Mouse (Mus musculus): ENCODE measurements around the gene Ccdc36. TPM values are rescaled to one million over a fixed set of nuclear protein-coding genes. Genes with fewer than 3 reads are reported as not detected.

Ccdc36 gene
- polyA plus RNA-seq, 1 experiment, result not detected

DNA sequence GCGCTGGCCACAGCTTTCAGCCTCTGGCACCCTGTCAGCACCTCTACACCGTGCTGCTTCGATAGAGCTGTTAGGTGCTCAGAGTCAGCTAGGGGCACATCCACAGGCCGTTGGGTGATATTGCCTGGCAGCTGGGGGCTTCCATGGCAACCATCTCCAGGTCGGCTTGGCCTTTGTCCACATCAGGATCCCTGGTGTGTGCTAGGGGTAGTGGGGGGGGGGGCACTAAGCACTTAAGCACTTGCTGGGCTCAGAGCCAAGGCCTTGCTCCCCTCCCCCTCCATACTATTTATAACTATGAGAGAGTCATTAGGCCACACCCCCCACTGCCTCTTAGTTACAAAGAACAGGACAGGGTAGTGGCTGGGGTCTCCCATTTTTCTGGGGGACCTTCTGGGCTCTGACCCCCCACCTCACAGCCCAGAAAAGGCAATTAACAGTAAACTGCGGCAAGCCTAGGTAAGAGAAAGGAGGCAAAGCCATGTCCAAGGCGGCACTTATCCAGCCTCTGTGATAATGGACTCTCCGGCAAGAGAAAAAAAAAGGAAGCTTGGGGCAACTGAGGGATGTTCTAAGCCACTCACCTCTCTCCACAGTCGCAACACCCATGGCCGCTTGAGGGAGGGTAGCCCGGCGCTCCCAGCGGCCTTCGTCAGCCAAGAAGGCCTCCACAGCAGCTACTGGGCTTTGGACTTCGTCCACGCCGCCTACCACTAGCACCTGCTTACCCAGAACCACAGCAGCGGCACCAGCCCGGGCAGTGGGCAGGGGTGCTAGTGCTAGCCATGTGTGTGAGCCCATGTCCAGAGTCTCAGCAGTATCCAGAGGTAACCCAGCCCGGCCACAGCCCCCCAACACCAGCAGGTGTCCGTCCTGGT, 22.2 kb upstream of the Ccdc36 start:
- 75% methylated on average over 21 of the region's 21 CpGs for WGBS
- H3K27ac ChIP-seq (ENCODE audit: insufficient read depth, low read length), result no peak overlapping the region
- no peak for TF ChIP-seq POLR2A (IDR thresholded peaks at IDR 0.05; ENCODE audit: low read depth, low read length)
- TF ChIP-seq CTCF (IDR thresholded peaks at IDR 0.05; ENCODE audit: extremely low read depth, insufficient read depth, insufficient read length, insufficient replicate concordance), result no peak
- H3K4me1 ChIP-seq (ENCODE audit: control insufficient read depth, insufficient read depth, insufficient read length), result peaks cover 6% of the 10 kb centered on the region; the same call in 1 of the 2 replicates
- H3K36me3 ChIP-seq (ENCODE audit: control insufficient read depth, insufficient read depth, low read length), result no peaks in the 10 kb centered on the region
- DNase-seq (ENCODE audit: low read depth in 1 of 2, low spot score in 2 of 2), result no peak
- H3K4me3 ChIP-seq (ENCODE audit: extremely low read depth, insufficient read depth, insufficient read length), result no peak overlapping the region
- no peaks in the 10 kb centered on the region for H3K27me3 ChIP-seq (ENCODE audit: control insufficient read depth, insufficient read depth, low read length)

DNA sequence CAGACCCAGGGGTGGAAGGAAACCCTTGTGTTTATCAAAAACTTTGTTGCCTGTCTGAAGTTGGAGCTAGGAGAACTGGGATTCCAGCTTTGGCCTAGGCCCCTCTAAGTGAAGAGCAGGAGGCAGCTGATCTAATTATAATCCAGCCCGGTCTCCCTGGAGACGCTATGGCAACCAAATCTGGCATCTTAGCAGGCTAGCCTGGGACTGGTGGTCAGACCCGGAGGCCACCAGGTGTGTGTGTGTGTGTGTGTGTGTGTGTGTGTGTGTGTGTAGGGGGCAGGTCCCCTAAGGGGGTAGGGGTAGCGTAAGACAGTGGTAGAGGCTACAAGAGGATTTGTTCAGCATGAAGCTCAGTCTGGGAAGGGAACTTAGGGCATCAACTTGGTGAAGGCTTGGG, 21.6 kb upstream of the Ccdc36 start:
- TF ChIP-seq CTCF (IDR thresholded peaks at IDR 0.05; ENCODE audit: extremely low read depth, insufficient read depth, insufficient read length, insufficient replicate concordance) (no peak), POLR2A (IDR thresholded peaks at IDR 0.05; ENCODE audit: low read depth, low read length) (no peak)
- no peak for DNase-seq (ENCODE audit: low read depth in 1 of 2, low spot score in 2 of 2)
- Histone ChIP-seq H3K4me3 (ENCODE audit: extremely low read depth, insufficient read depth, insufficient read length) (no peak overlapping the region), H3K27ac (ENCODE audit: insufficient read depth, low read length) (no peak overlapping the region), H3K27me3 (ENCODE audit: control insufficient read depth, insufficient read depth, low read length) (no peaks in the 10 kb centered on the region), H3K36me3 (ENCODE audit: control insufficient read depth, insufficient read depth, low read length) (no peaks in the 10 kb centered on the region), H3K4me1 (ENCODE audit: control insufficient read depth, insufficient read depth, insufficient read length) (peaks cover 10% of the 10 kb centered on the region; the same call in 1 of the 2 replicates)
- 85% methylated on average over 4 of the region's 4 CpGs for WGBS

DNA sequence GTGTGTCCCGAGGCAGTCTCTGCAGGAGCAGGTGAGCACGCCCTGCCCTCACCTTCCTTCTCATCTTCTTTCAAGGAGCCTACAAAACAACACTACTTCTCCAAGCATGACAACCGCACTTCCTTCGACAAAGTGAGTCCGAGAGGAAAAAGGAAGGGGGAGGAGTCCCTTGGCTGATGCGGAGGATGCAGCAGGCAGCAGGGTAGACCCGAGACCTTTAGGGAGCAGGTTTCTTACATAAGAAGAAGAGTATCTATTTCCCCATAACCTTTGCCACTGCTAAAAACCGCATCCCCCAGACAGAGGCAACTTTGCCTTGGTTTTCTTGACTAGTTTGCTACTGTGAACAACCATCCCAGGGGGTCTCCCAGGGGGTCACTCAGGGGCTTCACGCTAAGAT, 16.8 kb upstream of the Ccdc36 start:
- Histone ChIP-seq H3K4me1 (ENCODE audit: control insufficient read depth, insufficient read depth, insufficient read length) (peaks cover 11% of the 10 kb centered on the region; the same call in 1 of the 2 replicates), H3K36me3 (ENCODE audit: control insufficient read depth, insufficient read depth, low read length) (no peaks in the 10 kb centered on the region), H3K27me3 (ENCODE audit: control insufficient read depth, insufficient read depth, low read length) (no peaks in the 10 kb centered on the region), H3K27ac (ENCODE audit: insufficient read depth, low read length) (no peak overlapping the region), H3K4me3 (ENCODE audit: extremely low read depth, insufficient read depth, insufficient read length) (no peak overlapping the region)
- no peak for TF ChIP-seq CTCF (IDR thresholded peaks at IDR 0.05; ENCODE audit: extremely low read depth, insufficient read depth, insufficient read length, insufficient replicate concordance)
- no peak for TF ChIP-seq POLR2A (IDR thresholded peaks at IDR 0.05; ENCODE audit: low read depth, low read length)
- WGBS, result 13% methylated on average over 9 of the region's 9 CpGs
- DNase-seq (ENCODE audit: low read depth in 1 of 2, low spot score in 2 of 2), result no peak

DNA sequence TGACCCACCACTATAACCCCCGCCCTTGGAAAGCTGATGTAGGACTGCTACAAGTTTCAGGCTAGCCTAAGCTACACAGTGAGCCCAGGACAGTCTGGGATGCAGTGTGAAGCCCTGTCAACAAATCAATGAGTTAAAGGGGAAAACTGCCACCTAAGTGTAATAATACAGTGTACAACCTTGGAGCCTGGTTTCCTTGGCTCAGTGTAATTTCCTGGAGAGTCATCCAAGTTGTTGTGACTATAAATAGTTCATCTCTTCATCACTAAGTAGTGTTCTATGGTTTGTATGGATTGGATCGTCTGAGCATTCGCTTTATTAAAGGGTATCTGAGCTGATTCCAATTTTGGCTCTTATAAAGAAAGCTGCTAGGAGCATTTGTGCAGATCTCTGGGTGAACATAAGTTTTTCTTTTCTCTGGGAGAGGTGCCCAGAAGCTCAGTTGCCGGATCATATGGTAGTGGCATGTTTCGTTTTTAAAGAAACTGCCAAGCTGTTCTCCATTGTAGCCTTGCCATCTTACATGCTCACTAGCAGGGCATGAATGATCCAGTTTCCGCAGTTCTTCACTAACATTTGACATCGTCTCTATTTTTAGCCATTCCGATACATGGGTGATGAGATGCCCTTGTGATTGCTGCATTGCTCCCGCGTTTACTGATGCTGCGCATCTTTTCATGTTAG, 13.1 kb upstream of the Ccdc36 start:
- Histone ChIP-seq H3K27me3 (ENCODE audit: control insufficient read depth, insufficient read depth, low read length) (no peaks in the 10 kb centered on the region), H3K36me3 (ENCODE audit: control insufficient read depth, insufficient read depth, low read length) (no peaks in the 10 kb centered on the region), H3K4me1 (ENCODE audit: control insufficient read depth, insufficient read depth, insufficient read length) (peaks cover 11% of the 10 kb centered on the region; the same call in 1 of the 2 replicates), H3K27ac (ENCODE audit: insufficient read depth, low read length) (no peak overlapping the region), H3K4me3 (ENCODE audit: extremely low read depth, insufficient read depth, insufficient read length) (no peak overlapping the region)
- TF ChIP-seq POLR2A (IDR thresholded peaks at IDR 0.05; ENCODE audit: low read depth, low read length) (no peak), CTCF (IDR thresholded peaks at IDR 0.05; ENCODE audit: extremely low read depth, insufficient read depth, insufficient read length, insufficient replicate concordance) (no peak)
- DNase-seq (ENCODE audit: low read depth in 1 of 2, low spot score in 2 of 2), result no peak
- WGBS, result 91% methylated on average over 11 of the region's 11 CpGs

DNA sequence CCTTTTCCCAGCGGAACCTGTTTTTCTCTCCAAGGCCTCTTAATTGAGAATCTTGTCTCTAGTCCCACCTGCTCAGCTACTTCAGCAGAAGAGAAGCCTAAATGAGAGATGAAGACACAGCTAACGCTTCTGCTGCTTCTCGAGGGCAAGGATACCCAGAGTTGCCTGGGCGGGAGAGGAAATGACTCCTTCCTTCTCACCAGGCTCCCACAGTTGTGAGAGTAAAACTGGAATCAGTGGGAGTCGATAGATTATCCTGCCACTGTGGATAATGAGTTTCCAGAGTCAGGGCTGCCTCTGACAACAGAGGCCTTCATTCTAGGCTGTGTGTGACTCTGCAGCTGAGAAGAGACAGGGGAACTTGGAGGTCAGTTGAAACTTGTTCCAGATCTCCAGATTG, 12.2 kb upstream of the Ccdc36 start:
- no peak for DNase-seq (ENCODE audit: low read depth in 1 of 2, low spot score in 2 of 2)
- Histone ChIP-seq H3K4me3 (ENCODE audit: extremely low read depth, insufficient read depth, insufficient read length) (no peak overlapping the region), H3K27me3 (ENCODE audit: control insufficient read depth, insufficient read depth, low read length) (no peaks in the 10 kb centered on the region), H3K4me1 (ENCODE audit: control insufficient read depth, insufficient read depth, insufficient read length) (peaks cover 11% of the 10 kb centered on the region; the same call in 1 of the 2 replicates), H3K36me3 (ENCODE audit: control insufficient read depth, insufficient read depth, low read length) (no peaks in the 10 kb centered on the region), H3K27ac (ENCODE audit: insufficient read depth, low read length) (no peak overlapping the region)
- 79% methylated on average over 5 of the region's 5 CpGs for WGBS
- TF ChIP-seq CTCF (IDR thresholded peaks at IDR 0.05; ENCODE audit: extremely low read depth, insufficient read depth, insufficient read length, insufficient replicate concordance) (no peak), POLR2A (IDR thresholded peaks at IDR 0.05; ENCODE audit: low read depth, low read length) (no peak)

DNA sequence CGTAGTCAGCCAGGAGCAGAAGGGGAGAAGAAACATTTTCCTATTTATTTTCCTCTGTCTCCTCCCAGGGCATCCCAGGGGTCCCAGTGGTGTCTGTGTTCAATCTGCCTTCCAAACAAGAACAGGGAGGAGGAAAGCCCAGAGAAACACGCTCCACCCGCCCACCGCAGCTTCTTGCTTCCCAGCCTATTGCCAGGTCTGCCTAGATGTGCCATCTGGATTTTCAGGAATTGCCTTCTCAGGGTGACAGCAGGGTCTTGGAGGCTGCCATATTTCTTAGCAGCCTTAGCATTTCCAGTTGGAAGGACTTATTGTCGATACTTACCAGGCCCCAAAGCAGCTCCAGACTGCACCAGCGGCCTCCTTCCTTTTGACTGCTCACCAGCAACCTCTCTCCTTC, 10.9 kb upstream of the Ccdc36 start:
- no peaks in the 10 kb centered on the region for H3K36me3 ChIP-seq (ENCODE audit: control insufficient read depth, insufficient read depth, low read length)
- H3K27ac ChIP-seq (ENCODE audit: insufficient read depth, low read length), result no peak overlapping the region
- peaks cover 4% of the 10 kb centered on the region; the same call in 1 of the 2 replicates for H3K4me1 ChIP-seq (ENCODE audit: control insufficient read depth, insufficient read depth, insufficient read length)
- H3K27me3 ChIP-seq (ENCODE audit: control insufficient read depth, insufficient read depth, low read length), result no peaks in the 10 kb centered on the region
- no peak for DNase-seq (ENCODE audit: low read depth in 1 of 2, low spot score in 2 of 2)
- H3K4me3 ChIP-seq (ENCODE audit: extremely low read depth, insufficient read depth, insufficient read length), result no peak overlapping the region
- 88% methylated on average over 6 of the region's 6 CpGs for WGBS
- TF ChIP-seq POLR2A (IDR thresholded peaks at IDR 0.05; ENCODE audit: low read depth, low read length) (no peak), CTCF (IDR thresholded peaks at IDR 0.05; ENCODE audit: extremely low read depth, insufficient read depth, insufficient read length, insufficient replicate concordance) (no peak)
